Mouse (Mus musculus) frontal cortex, postnatal 36 days (tissue): ENCODE results near the gene Tle3.

ENCODE experiments used
- DNase-seq, 2 experiments: peaks; one replicate each; pipeline ENCODE4 v3.0.0; 2022; ENCODE audit warnings: low spot score in 2 of 2

The Tle3 gene

DNA sequence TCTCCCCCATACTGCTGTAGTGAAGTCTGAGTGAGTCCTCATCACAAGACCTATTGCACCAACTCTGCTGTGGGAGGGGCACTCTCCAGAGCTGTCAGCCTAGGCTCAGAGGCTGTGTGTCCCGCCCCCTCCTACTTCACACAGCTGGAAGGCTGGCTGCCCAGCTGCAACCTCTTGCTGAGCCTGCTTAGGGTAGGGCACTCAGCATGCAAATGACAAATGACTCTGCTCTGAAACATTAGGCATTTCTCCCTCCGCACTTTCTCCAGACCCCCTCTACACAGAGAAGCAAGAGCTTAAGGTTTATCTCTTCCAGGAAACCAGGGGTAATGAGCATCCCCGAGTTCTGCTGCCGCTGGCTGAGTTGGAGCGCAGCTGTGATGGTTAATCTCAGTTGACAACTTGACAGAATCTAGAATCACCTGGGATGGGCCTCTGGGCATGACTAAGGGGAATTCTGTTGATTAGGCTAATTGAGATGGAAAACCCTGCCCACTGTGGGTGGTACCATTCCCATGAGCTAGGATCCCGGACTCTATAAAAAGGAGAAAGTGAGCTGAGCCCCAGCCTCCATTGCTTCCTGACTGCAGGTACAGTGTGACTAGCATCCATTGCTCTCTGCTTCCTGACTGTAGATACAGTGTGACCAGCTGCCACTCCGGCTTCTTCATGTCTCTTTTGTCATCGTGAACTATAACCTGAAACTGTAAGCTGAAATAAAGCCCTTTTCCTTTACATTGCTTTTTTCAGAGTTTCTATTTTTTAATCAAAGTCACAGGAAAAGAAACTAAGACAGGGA lies 63.2 kb downstream of the Tle3 start:
- no peak for DNase-seq

- DNase-seq, result no peak
Measured at GRCm38 (mm10) chr9:61436104-61436503, 63.9 kb downstream of the Tle3 start.

- no peak for DNase-seq
Measured at GRCm38 (mm10) chr9:61436761-61437160, 64.6 kb downstream of the Tle3 start.

GRCm38 (mm10) chr9:61439092-61439491 lies 66.9 kb downstream of the Tle3 start:
- no peak for DNase-seq

DNA sequence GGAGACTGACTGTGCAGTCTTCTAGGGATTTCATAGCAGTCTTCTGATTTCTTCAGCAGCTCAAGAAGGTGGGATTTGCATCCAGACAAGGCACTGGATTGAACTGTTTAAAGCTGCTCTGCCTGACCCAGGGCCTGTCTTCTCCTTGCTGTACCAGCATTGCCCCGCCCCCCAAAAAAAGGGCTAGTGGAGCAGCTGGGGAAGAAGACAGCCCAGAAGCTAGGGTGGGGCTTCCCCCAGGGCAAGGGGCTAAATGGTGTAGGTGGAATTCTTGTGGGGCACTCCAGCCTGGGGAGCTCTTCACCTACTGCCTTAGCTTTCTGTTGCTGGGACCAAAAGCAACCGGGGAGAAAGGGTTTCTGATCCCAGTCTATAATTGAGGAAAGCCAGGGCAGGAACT lies 67.8 kb downstream of the Tle3 start:
- no peak for DNase-seq

GRCm38 (mm10) chr9:61441206-61441913 lies 69.2 kb downstream of the Tle3 start:
- no peak for DNase-seq

GRCm38 (mm10) chr9:61442951-61443630 lies 70.9 kb downstream of the Tle3 start:
- DNase-seq, result no peak

- no peak for DNase-seq
Measured at GRCm38 (mm10) chr9:61445151-61445550, 73.0 kb downstream of the Tle3 start.

DNA sequence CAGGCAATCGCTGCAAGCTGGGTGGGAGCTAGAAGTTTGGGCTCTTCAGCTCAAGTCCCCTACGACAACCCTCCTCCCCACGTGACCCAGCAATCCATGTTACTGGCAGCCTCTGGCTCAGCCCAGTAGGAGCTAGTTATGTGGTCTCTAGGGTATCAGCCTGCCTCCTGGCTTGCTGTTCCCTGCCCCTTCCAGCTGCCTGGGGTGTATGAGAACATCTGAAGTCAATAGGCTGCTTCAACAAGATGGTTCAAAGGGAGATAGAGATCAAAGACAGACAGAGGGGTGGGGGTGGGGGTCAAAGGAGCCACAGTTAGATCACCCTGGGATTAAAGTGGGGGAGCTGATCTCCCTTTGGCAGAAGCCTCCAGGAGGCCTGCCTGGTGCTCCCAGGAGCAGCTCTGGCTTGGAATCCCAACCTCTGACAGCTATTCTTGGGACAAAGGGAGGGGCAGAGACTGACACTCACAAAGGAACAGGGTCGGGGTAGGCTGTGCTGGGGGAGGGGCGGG lies 73.6 kb downstream of the Tle3 start:
- no peak for DNase-seq

GRCm38 (mm10) chr9:61446965-61447364 lies 74.8 kb downstream of the Tle3 start:
- DNase-seq, result no peak

DNA sequence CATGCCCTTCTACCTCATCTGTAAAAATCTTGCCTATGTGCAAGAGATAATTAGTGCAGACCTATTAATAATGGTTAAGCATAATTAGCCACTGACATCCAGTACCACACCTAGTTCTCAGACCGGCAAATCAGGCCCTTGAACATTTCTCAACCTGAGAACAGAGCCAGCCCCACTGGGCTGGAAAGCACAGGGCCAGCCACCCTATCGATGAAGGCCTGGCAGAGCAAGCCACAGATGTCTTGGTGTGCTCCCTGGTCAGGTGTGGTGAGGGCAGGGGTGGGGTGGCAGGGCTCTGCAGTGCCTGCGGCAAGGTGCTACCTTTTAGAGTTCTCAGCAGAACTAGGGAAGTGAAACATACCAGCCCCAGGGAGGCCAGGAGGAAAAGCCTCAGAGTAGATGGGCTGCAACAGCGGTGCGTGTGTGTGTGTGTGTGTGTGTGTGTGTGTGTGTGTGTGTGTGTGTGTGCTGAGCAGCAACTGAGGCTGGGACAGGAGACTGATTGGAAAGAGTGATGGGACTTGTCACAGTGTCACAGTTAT lies 77.3 kb downstream of the Tle3 start:
- DNase-seq, result no peak

GRCm38 (mm10) chr9:61452081-61452480 lies 79.9 kb downstream of the Tle3 start:
- no peak for DNase-seq

DNA sequence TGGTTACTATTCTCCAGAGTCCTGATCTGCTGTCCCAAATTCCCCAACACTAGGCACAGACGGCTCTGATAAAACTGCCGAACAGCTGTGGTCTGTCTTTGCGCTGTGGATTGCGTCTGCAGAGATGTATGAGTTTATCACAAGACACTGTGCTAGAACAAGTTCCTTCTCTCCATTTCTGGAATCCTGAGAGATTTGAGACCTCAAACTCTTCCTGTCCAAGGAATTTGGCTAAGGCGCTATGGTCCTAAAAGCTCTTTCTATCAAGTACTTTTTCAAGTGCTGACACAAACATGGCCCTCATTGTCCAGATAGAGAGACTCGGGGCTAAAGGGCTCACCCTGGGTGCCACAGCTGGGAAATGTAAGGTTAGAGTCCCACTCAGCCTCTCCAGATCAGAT lies 83.7 kb downstream of the Tle3 start:
- DNase-seq, result no peak

DNA sequence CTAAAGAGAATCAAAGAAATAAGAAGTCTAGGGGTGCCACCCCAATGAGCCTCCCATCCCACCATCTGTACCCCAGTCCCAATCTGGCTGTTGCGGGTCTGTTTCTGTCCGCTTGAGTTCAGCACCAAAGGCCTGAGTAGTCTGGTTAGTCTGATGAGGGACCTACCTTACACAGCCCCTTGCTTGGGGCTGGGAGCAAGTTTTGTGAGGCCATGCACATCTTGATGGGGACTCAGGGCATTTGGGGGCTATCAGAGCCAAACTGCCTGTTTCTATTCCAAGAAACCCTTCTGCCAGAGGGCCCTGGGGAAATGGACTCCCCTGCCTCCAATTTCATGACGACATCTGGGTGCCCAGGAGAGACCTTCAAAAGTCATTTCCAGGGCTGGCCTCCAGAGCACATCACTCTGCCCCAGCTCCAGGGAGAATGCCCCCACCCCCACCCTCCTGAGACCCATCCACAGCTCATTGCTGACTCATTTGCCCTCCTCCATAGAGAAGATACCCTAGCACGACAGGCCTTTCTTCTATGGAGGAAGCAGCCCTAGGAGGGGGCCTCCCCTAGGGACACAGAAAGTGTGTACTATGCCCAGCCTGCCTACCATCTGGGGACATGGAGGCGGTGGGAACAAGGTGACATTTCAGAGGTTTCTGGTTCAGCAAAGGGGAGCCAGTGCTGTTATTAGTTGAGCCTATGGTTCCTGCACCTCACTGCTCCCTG lies 84.4 kb downstream of the Tle3 start:
- no peak for DNase-seq

GRCm38 (mm10) chr9:61457162-61457523 lies 85.0 kb downstream of the Tle3 start:
- DNase-seq, result no peak

GRCm38 (mm10) chr9:61461859-61462258 lies 89.7 kb downstream of the Tle3 start:
- DNase-seq, result no peak

GRCm38 (mm10) chr9:61467436-61467835 lies 95.3 kb downstream of the Tle3 start:
- DNase-seq, result no peak
